Mouse (Mus musculus) intestine, embryonic 14.5 days (tissue): ENCODE results near the gene Casp8ap2. TPM values are rescaled to one million over a fixed set of nuclear protein-coding genes. Genes with fewer than 3 reads are reported as not detected.

Source experiments
- ATAC-seq: fragments of 200-750 bp; cut with Nextera tagmentation; replicated peaks from 2 replicates; pipeline ENCODE4 v1.8.0; 2017; ENCODE audit warnings: low read depth, moderate number of reproducible peaks, moderate TSS enrichment, moderate library complexity; ENCODE audit not compliant: low FRiP score, low TSS enrichment
- DNase-seq: peaks from one replicate; pipeline ENCODE4 v3.0.0-alpha.2; 2018; ENCODE audit warnings: low spot score
- H3K27ac ChIP-seq: fragments of 300-500 bp; sonication (generic); 2 replicates; pipeline ENCODE4 v1.5.1; 2014; ENCODE audit warnings: low read depth, mild to moderate bottlenecking, control low read depth
- H3K27me3 ChIP-seq: fragments of 300-500 bp; sonication (generic); replicated peaks from 2 replicates; pipeline ENCODE4 v1.6.1; 2014; ENCODE audit warnings: low read length, control low read depth; ENCODE audit not compliant: control insufficient read depth, insufficient read depth
- H3K36me3 ChIP-seq: fragments of 300-500 bp; sonication (generic); 2 replicates; pipeline ENCODE4 v1.6.1; 2014; ENCODE audit warnings: low read length, control low read depth; ENCODE audit not compliant: control insufficient read depth, insufficient read depth
- H3K4me1 ChIP-seq: fragments of 300-500 bp; sonication (generic); replicated peaks from 2 replicates; pipeline ENCODE4 v1.6.1; 2014; ENCODE audit warnings: low read length, control low read depth, mixed read lengths; ENCODE audit not compliant: control insufficient read depth, insufficient read depth
- H3K4me2 ChIP-seq: fragments of 300-500 bp; sonication (generic); 2 replicates; pipeline ENCODE4 v1.6.1; 2014; ENCODE audit warnings: low read length
- H3K4me3 ChIP-seq: fragments of 300-500 bp; sonication (generic); 2 replicates; pipeline ENCODE4 v1.5.1; 2014; ENCODE audit warnings: low read depth, low read length, control low read depth, mixed read lengths
- H3K9ac ChIP-seq: fragments of 300-500 bp; sonication (generic); 2 replicates; pipeline ENCODE4 v1.6.1; 2014; ENCODE audit warnings: mild to moderate bottlenecking, low read length
- H3K9me3 ChIP-seq: fragments of 300-500 bp; sonication (generic); 2 replicates; pipeline ENCODE4 v1.6.1; 2016; ENCODE audit warnings: low read length, control low read depth; ENCODE audit not compliant: control insufficient read depth
- WGBS: fragments of 180-500 bp; shearing (Covaris S2); extraction: QIAGEN DNeasy Blood & Tissue Kit; methylation state at CpG from one replicate; pipeline ENCODE4 v1.1.7; 2014; 5-methylcytosine and 5-hydroxymethylcytosine counted together
- polyA plus RNA-seq: library from polyadenylated mRNA; unstranded; fragments of >200 nt; fragmentation: Nextera tagmentation; extraction: Ambion mirVana; gene quantifications from 2 replicates; pipeline ENCODE4 v1.2.1, GENCODE M21; 2014

Casp8ap2 gene
- polyA plus RNA-seq, 1 experiment from 2014 or later = 49.5 TPM

GRCm38 (mm10) chr4:32651669-32652068, 36.4 kb downstream of the Casp8ap2 start:
- WGBS = 67% methylated on average over 5 of the region's 5 CpGs
- DNase-seq = no peak
- Histone ChIP-seq H3K9ac (no peak overlapping the region), H3K36me3 (peaks cover 52% of the 10 kb centered on the region), H3K4me1 (0 out of 2 replicates have a peak, but pooled peaks cover 3% of the 10 kb centered on the region), H3K4me3 (no peak overlapping the region), H3K27me3 (no peaks in the 10 kb centered on the region), H3K4me2 (no peak overlapping the region), H3K27ac (no peak overlapping the region), H3K9me3 (no peaks in the 10 kb centered on the region)
- ATAC-seq = no peak

- Histone ChIP-seq H3K4me3 (peak overlapping the region; percentile 71), H3K4me2 (peak overlapping the region; percentile 72), H3K27me3 (no peaks in the 10 kb centered on the region), H3K9ac (peak overlapping the region; percentile 66), H3K9me3 (no peaks in the 10 kb centered on the region), H3K27ac (peak overlapping the region; percentile 49), H3K4me1 (peaks cover 8% of the 10 kb centered on the region), H3K36me3 (peaks cover 15% of the 10 kb centered on the region)
- DNase-seq (no peak), ATAC-seq (0 out of 2 replicates have a peak, but pooled peaks have one; percentile 3)
- 54% methylated on average over 11 of the region's 11 CpGs for WGBS
These were observed 41.1 kb downstream of the Casp8ap2 start for GRCm38 (mm10) chr4:32656146-32656904.

GRCm38 (mm10) chr4:32656918-32657662, 41.8 kb downstream of the Casp8ap2 start, which contains the start of gene Mdn1:
Mdn1 (plus strand) TSS chr4:32657119.
- Histone ChIP-seq H3K9me3 (no peaks in the 10 kb centered on the region), H3K4me1 (peaks cover 8% of the 10 kb centered on the region), H3K4me2 (peak within 1 kb of the TSS; percentile 72), H3K9ac (peak within 1 kb of the TSS; percentile 66), H3K4me3 (peak within 1 kb of the TSS; percentile 71), H3K27me3 (no peaks in the 10 kb centered on the region), H3K27ac (peak within 1 kb of the TSS; percentile 49), H3K36me3 (peaks cover 16% of the 10 kb centered on the region)
- DNase-seq (peak; percentile 99), ATAC-seq (peak; percentile 91)
- WGBS = under 1% methylated on average over 65 of the region's 68 CpGs

- 88% methylated on average over 4 of the region's 4 CpGs for WGBS
- H3K4me2 ChIP-seq = no peak overlapping the region
- H3K4me3 ChIP-seq = no peak overlapping the region
- no peak for DNase-seq
- H3K27me3 ChIP-seq = no peaks in the 10 kb centered on the region
- peaks cover 78% of the 10 kb centered on the region for H3K36me3 ChIP-seq
- no peaks in the 10 kb centered on the region for H3K4me1 ChIP-seq
- no peak overlapping the region for H3K27ac ChIP-seq
- H3K9me3 ChIP-seq = no peaks in the 10 kb centered on the region
- ATAC-seq = no peak
- H3K9ac ChIP-seq = no peak overlapping the region
These were observed 50.6 kb downstream of the Casp8ap2 start for GRCm38 (mm10) chr4:32665843-32666242.

GRCm38 (mm10) chr4:32668291-32668690, 53.0 kb downstream of the Casp8ap2 start:
- Histone ChIP-seq H3K27me3 (no peaks in the 10 kb centered on the region), H3K9me3 (no peaks in the 10 kb centered on the region), H3K4me2 (no peak overlapping the region), H3K27ac (no peak overlapping the region), H3K4me3 (no peak overlapping the region), H3K9ac (no peak overlapping the region), H3K4me1 (no peaks in the 10 kb centered on the region), H3K36me3 (peaks cover 89% of the 10 kb centered on the region)
- ATAC-seq (no peak), DNase-seq (no peak)
- 91% methylated on average over 1 of the region's 1 CpGs for WGBS

- Histone ChIP-seq H3K27me3 (no peaks in the 10 kb centered on the region), H3K9me3 (no peaks in the 10 kb centered on the region), H3K36me3 (peaks cover 85% of the 10 kb centered on the region), H3K4me1 (no peaks in the 10 kb centered on the region), H3K4me3 (no peak overlapping the region), H3K9ac (no peak overlapping the region), H3K27ac (no peak overlapping the region), H3K4me2 (no peak overlapping the region)
- 76% methylated on average over 2 of the region's 2 CpGs for WGBS
- no peak for DNase-seq
- no peak for ATAC-seq
These were observed 54.6 kb downstream of the Casp8ap2 start for GRCm38 (mm10) chr4:32669825-32670224.

GRCm38 (mm10) chr4:32674025-32674424, 58.8 kb downstream of the Casp8ap2 start:
- Histone ChIP-seq H3K27me3 (no peaks in the 10 kb centered on the region), H3K9me3 (no peaks in the 10 kb centered on the region), H3K4me1 (no peaks in the 10 kb centered on the region), H3K4me3 (no peak overlapping the region), H3K4me2 (no peak overlapping the region), H3K36me3 (peaks cover 92% of the 10 kb centered on the region), H3K27ac (no peak overlapping the region), H3K9ac (no peak overlapping the region)
- ATAC-seq (no peak), DNase-seq (no peak)
- 81% methylated on average over 2 of the region's 2 CpGs for WGBS

GRCm38 (mm10) chr4:32677471-32677870, 62.2 kb downstream of the Casp8ap2 start:
- 92% methylated on average over 3 of the region's 3 CpGs for WGBS
- Histone ChIP-seq H3K4me2 (no peak overlapping the region), H3K9me3 (no peaks in the 10 kb centered on the region), H3K4me3 (no peak overlapping the region), H3K9ac (no peak overlapping the region), H3K27ac (no peak overlapping the region), H3K27me3 (no peaks in the 10 kb centered on the region), H3K4me1 (no peaks in the 10 kb centered on the region), H3K36me3 (peaks cover 83% of the 10 kb centered on the region)
- DNase-seq (no peak), ATAC-seq (no peak)
